ENCODE assay signal across 15 mouse cellular contexts in the genomic region with DNA sequence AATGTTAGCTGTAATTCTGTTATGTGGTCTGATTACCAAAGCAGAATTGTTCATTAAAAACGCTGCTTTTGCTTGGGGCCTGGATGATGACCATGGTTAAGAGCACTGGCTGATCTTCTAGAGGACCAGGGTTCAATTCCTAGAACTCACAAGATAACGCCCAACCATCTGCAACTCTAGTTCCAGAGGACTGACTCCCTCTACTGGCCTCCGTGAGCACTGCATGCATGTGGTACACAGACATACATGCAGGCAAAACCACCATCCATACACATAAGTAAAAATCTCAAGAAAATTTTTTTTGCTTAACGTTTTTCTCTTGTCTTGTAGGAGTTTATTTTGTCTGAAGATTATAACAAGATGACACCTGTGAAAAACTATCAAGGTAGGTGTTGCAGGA. TPM values are rescaled to one million over a fixed set of nuclear protein-coding genes. Genes with fewer than 3 reads are reported as not detected.
A peak's percentile ranks its signal among the peaks of the same experiment; 100 is the strongest.
DNase-seq lines count a peak whose midpoint lies in the region; ATAC-seq and TF ChIP-seq lines count a peak whose summit lies in the region.
"Had no signal": no experiment of that assay in that cellular context is flagged by ENCODE, and none has a peak within 500 bp of the region (broad histone marks: within the 10 kb centered on the region; RNA-seq: fewer than 3 reads in every experiment).

No protein-coding gene starts in this region.

- H3K4me3 ChIP-seq in hindbrain, postnatal 0 days (ENCODE audit: low read length): no peak overlapping the region
- H3K4me3 ChIP-seq in hindbrain, embryonic 13.5 days: no peak overlapping the region
- H3K4me3 ChIP-seq in thymus, adult 2 months (ENCODE audit: control insufficient read depth, insufficient read depth, low read length): no peak overlapping the region
- no peak overlapping the region for H3K4me3 ChIP-seq in cortical plate, adult 2 months (ENCODE audit: insufficient read depth, low read length)
- H3K4me3 ChIP-seq in limb, embryonic 10.5 days: no peak overlapping the region
- H3K4me3 ChIP-seq: liver, embryonic 13.5 days; midbrain, embryonic 15.5 days had no signal

- no peaks in the 10 kb centered on the region for H3K4me1 ChIP-seq in hindbrain, postnatal 0 days (ENCODE audit: insufficient read depth, low read length)
- peaks cover 3% of the 10 kb centered on the region; the same call in 1 of the 2 replicates for H3K4me1 ChIP-seq in hindbrain, embryonic 13.5 days (replicated peaks)
- H3K4me1 ChIP-seq in thymus, adult 2 months (replicated peaks; ENCODE audit: control insufficient read depth, insufficient read depth, low read length): peaks cover 4% of the 10 kb centered on the region
- H3K4me1 ChIP-seq in cortical plate, adult 2 months (ENCODE audit: control insufficient read depth, insufficient read depth, low read length): peaks cover 3% of the 10 kb centered on the region; the same call in 1 of the 2 replicates
- H3K4me1 ChIP-seq in limb, embryonic 10.5 days: no peaks in the 10 kb centered on the region
- H3K4me1 ChIP-seq: liver, embryonic 13.5 days; midbrain, embryonic 15.5 days had no signal

- TF ChIP-seq CTCF in hindbrain, postnatal 0 days (IDR thresholded peaks at IDR 0.05; ENCODE audit: low read depth): peak; percentile 37
- TF ChIP-seq CTCF in thymus, adult 2 months (IDR thresholded peaks at IDR 0.05; ENCODE audit: borderline replicate concordance, control insufficient read depth, extremely low read depth, insufficient read depth, low read length, poor library complexity): no peak
- 0 out of 2 replicates have a peak, but pooled peaks have one; percentile 18 for TF ChIP-seq CTCF in cortical plate, adult 2 months (IDR thresholded peaks at IDR 0.05; ENCODE audit: extremely low read depth, insufficient read depth, low read length)

- DNase-seq in hindbrain, postnatal 0 days (ENCODE audit: low spot score): no peak
- DNase-seq in thymus, adult 2 months: peak; percentile 33
- DNase-seq in thymus, adult 18-20 months: no peak
- DNase-seq in limb, embryonic 10.5 days (ENCODE audit: low spot score): no peak
- no peak for DNase-seq in gastrocnemius, postnatal 36 days
- no peak for DNase-seq in adrenal gland, adult 18-20 months (ENCODE audit: low spot score in 2 of 2)
- DNase-seq: kidney, adult 9 months; layer of hippocampus, postnatal 36 days; liver, embryonic 13.5 days; spleen, adult 18-20 months had no signal

- TF ChIP-seq POLR2A in thymus, adult 2 months (IDR thresholded peaks at IDR 0.05; ENCODE audit: control insufficient read depth, extremely low read depth, insufficient read depth, low read length, poor library complexity): no peak
- TF ChIP-seq POLR2A in cortical plate, adult 2 months (IDR thresholded peaks at IDR 0.05; ENCODE audit: extremely low read depth, insufficient read depth, low read length): no peak

- no peaks in the 10 kb centered on the region for H3K36me3 ChIP-seq in hindbrain, postnatal 0 days (ENCODE audit: insufficient read depth, low read length)
- peaks cover 12% of the 10 kb centered on the region for H3K36me3 ChIP-seq in hindbrain, embryonic 13.5 days
- H3K36me3 ChIP-seq in thymus, adult 2 months (ENCODE audit: control insufficient read depth, insufficient read depth, low read length): no peaks in the 10 kb centered on the region
- H3K36me3 ChIP-seq in limb, embryonic 10.5 days: peaks cover 28% of the 10 kb centered on the region
- H3K36me3 ChIP-seq: liver, embryonic 13.5 days; midbrain, embryonic 15.5 days had no signal

- H3K4me2 ChIP-seq in hindbrain, postnatal 0 days (ENCODE audit: low read depth, low read length): no peak overlapping the region
- H3K4me2 ChIP-seq in hindbrain, embryonic 13.5 days: no peak overlapping the region
- H3K4me2 ChIP-seq: liver, embryonic 13.5 days; midbrain, embryonic 15.5 days had no signal

- WGBS in hindbrain, postnatal 0 days: 86% methylated on average over 4 of the region's 4 CpGs
- WGBS in hindbrain, embryonic 13.5 days: 84% methylated on average over 4 of the region's 4 CpGs
- 94% methylated on average over 4 of the region's 4 CpGs for WGBS in thymus, adult 2 months
- WGBS in limb, embryonic 10.5 days: 81% methylated on average over 4 of the region's 4 CpGs

- H3K9me3 ChIP-seq in hindbrain, postnatal 0 days (ENCODE audit: low read length): no peaks in the 10 kb centered on the region
- H3K9me3 ChIP-seq in hindbrain, embryonic 13.5 days: no peaks in the 10 kb centered on the region
- no peaks in the 10 kb centered on the region for H3K9me3 ChIP-seq in limb, embryonic 10.5 days (replicated peaks)
- H3K9me3 ChIP-seq: liver, embryonic 13.5 days; midbrain, embryonic 15.5 days had no signal

- intact Hi-C loops in gastrocnemius, postnatal 36 days (cut with DNase I): loop anchor here (5.0 kb wide), 1 partner anchor 37 kb away; no protein-coding TSS in a partner anchor

- H3K27me3 ChIP-seq in hindbrain, postnatal 0 days (ENCODE audit: insufficient read depth, low read length): no peaks in the 10 kb centered on the region
- no peaks in the 10 kb centered on the region for H3K27me3 ChIP-seq in hindbrain, embryonic 13.5 days
- H3K27me3 ChIP-seq in thymus, adult 2 months (ENCODE audit: control insufficient read depth, insufficient read depth, low read length): no peaks in the 10 kb centered on the region
- no peaks in the 10 kb centered on the region for H3K27me3 ChIP-seq in limb, embryonic 10.5 days (ENCODE audit: low read depth, poor library complexity, severe bottlenecking)
- H3K27me3 ChIP-seq: liver, embryonic 13.5 days; midbrain, embryonic 15.5 days had no signal

- H3K27ac ChIP-seq in hindbrain, postnatal 0 days: no peak overlapping the region
- no peak overlapping the region for H3K27ac ChIP-seq in hindbrain, embryonic 13.5 days
- no peak overlapping the region for H3K27ac ChIP-seq in thymus, adult 2 months (ENCODE audit: control insufficient read depth, insufficient read depth, low read length)
- H3K27ac ChIP-seq in cortical plate, adult 2 months (ENCODE audit: insufficient read depth, low read length): no peak overlapping the region
- H3K27ac ChIP-seq in limb, embryonic 10.5 days: no peak overlapping the region
- H3K27ac ChIP-seq: liver, embryonic 13.5 days; midbrain, embryonic 15.5 days had no signal

- no peak for ATAC-seq in hindbrain, postnatal 0 days
- no peak for ATAC-seq in hindbrain, embryonic 13.5 days (ENCODE audit: low FRiP score)
- ATAC-seq: midbrain, embryonic 15.5 days had no signal

- no peak overlapping the region for H3K9ac ChIP-seq in hindbrain, postnatal 0 days (replicated peaks; ENCODE audit: low read length)
- no peak overlapping the region for H3K9ac ChIP-seq in hindbrain, embryonic 13.5 days
- H3K9ac ChIP-seq: liver, embryonic 13.5 days; midbrain, embryonic 15.5 days had no signal

RNA-seq across cellular contexts. Expression of a gene that starts 59.5 kb away (rescaled TPM):
- not detected in 2 replicates for total RNA-seq in hindbrain, postnatal 0 days (2014; rRNA removed)
- polyA plus RNA-seq in hindbrain, postnatal 0 days (2015; fragmentation: Nextera tagmentation; extraction: Ambion mirVana): not detected in 2 replicates
- polyA plus RNA-seq in hindbrain, embryonic 13.5 days (2015; fragmentation: Nextera tagmentation; extraction: Ambion mirVana): not detected in 2 replicates
- not detected in 2 replicates for polyA plus RNA-seq in thymus, adult 2 months (2012; rRNA removed)
- not detected in 2 replicates for polyA plus RNA-seq in cortical plate, adult 2 months (2012; rRNA removed)
- polyA plus RNA-seq in limb, embryonic 10.5 days (2016; fragmentation: Nextera tagmentation; extraction: Ambion mirVana): not detected in 2 replicates
- total RNA-seq in gastrocnemius, postnatal 36 days (2021): not detected
- not detected for total RNA-seq in adrenal gland, adult 18-20 months (2021)
- total RNA-seq: gastrocnemius, adult 18-20 months; layer of hippocampus, postnatal 36 days had no signal
- polyA plus RNA-seq: heart, embryonic 16.5 days; liver, embryonic 13.5 days; midbrain, embryonic 15.5 days had no signal
